Mouse (Mus musculus): Measurements from ENCODE around the gene Herc3. TPM values are rescaled to one million over a fixed set of nuclear protein-coding genes. Genes with fewer than 3 reads are reported as not detected.

Gene Herc3
- polyA plus RNA-seq, 1 experiment, result 5.2 TPM

GRCm38 (mm10) chr6:58960523-58960922 is 129.3 kb downstream of the Herc3 start:
- Histone ChIP-seq H3ac (ENCODE audit: control insufficient read depth, insufficient read length, low read depth) (no peak overlapping the region), H3K4me3 (ENCODE audit: insufficient read depth, poor library complexity, severe bottlenecking) (no peak overlapping the region), H3K27me3 (ENCODE audit: control insufficient read depth, insufficient read depth, insufficient read length) (no peaks in the 10 kb centered on the region), H3K79me3 (ENCODE audit: low read depth) (no peaks in the 10 kb centered on the region), H3K36me3 (ENCODE audit: control insufficient read depth, insufficient read depth) (no peaks in the 10 kb centered on the region), H3K79me2 (ENCODE audit: control insufficient read depth, insufficient read depth) (no peaks in the 10 kb centered on the region)
- TF ChIP-seq FOSL1 (IDR thresholded peaks at IDR 0.05; ENCODE audit: insufficient read depth, low read length, poor library complexity, severe bottlenecking), result no peak
- TF ChIP-seq MYOG (IDR thresholded peaks at IDR 0.05; ENCODE audit: control insufficient read depth, extremely low read depth, insufficient read length), result no peak
- TF ChIP-seq CTCF (IDR thresholded peaks at IDR 0.05; ENCODE audit: control insufficient read depth, insufficient read depth, insufficient read length), result no peak
- no peak for TF ChIP-seq USF1 (IDR thresholded peaks at IDR 0.05; ENCODE audit: low read depth)
- no peak for TF ChIP-seq MAX (IDR thresholded peaks at IDR 0.05)
- TF ChIP-seq CEBPB (IDR thresholded peaks at IDR 0.05; ENCODE audit: low read depth), result no peak
- TF ChIP-seq MYOD1 (IDR thresholded peaks at IDR 0.05; ENCODE audit: control insufficient read depth, insufficient read length, low read depth), result no peak

DNA sequence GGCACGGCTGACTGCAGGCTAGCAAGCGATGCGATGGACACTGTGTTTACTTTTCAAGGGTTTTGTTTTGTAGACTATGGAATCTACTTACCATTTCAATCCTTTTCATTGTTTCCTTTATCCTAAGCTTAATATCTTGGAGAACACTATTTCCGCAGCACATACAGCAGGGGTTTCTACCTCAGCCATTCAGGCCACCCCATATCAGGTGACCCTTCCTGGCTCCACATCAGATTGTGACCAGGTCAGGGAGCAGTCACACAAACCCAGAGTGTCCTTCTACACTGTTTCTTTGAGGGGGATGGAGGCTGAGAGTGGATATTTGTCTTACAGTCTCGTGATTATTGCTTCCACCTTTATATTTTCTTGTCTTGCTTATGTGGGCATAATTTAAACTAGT is 131.4 kb downstream of the Herc3 start:
- Histone ChIP-seq H3K79me3 (ENCODE audit: low read depth) (no peaks in the 10 kb centered on the region), H3K27me3 (ENCODE audit: control insufficient read depth, insufficient read depth, insufficient read length) (no peaks in the 10 kb centered on the region), H3K36me3 (ENCODE audit: control insufficient read depth, insufficient read depth) (no peaks in the 10 kb centered on the region), H3K4me3 (ENCODE audit: insufficient read depth, poor library complexity, severe bottlenecking) (no peak overlapping the region), H3ac (ENCODE audit: control insufficient read depth, insufficient read length, low read depth) (no peak overlapping the region), H3K79me2 (ENCODE audit: control insufficient read depth, insufficient read depth) (no peaks in the 10 kb centered on the region)
- TF ChIP-seq MYOG (IDR thresholded peaks at IDR 0.05; ENCODE audit: control insufficient read depth, extremely low read depth, insufficient read length) (no peak), FOSL1 (IDR thresholded peaks at IDR 0.05; ENCODE audit: insufficient read depth, low read length, poor library complexity, severe bottlenecking) (no peak), MAX (IDR thresholded peaks at IDR 0.05) (no peak), MYOD1 (IDR thresholded peaks at IDR 0.05; ENCODE audit: control insufficient read depth, insufficient read length, low read depth) (no peak), USF1 (IDR thresholded peaks at IDR 0.05; ENCODE audit: low read depth) (no peak), CEBPB (IDR thresholded peaks at IDR 0.05; ENCODE audit: low read depth) (no peak), CTCF (IDR thresholded peaks at IDR 0.05; ENCODE audit: control insufficient read depth, insufficient read depth, insufficient read length) (no peak)

GRCm38 (mm10) chr6:58964091-58964490 is 132.8 kb downstream of the Herc3 start:
- no peak overlapping the region for H3K4me3 ChIP-seq (ENCODE audit: insufficient read depth, poor library complexity, severe bottlenecking)

GRCm38 (mm10) chr6:58964565-58964964 is 133.3 kb downstream of the Herc3 start:
- Histone ChIP-seq H3K27me3 (ENCODE audit: control insufficient read depth, insufficient read depth, insufficient read length) (no peaks in the 10 kb centered on the region), H3K79me2 (ENCODE audit: control insufficient read depth, insufficient read depth) (no peaks in the 10 kb centered on the region), H3K79me3 (ENCODE audit: low read depth) (no peaks in the 10 kb centered on the region), H3K4me3 (ENCODE audit: insufficient read depth, poor library complexity, severe bottlenecking) (no peak overlapping the region), H3K36me3 (ENCODE audit: control insufficient read depth, insufficient read depth) (no peaks in the 10 kb centered on the region), H3ac (ENCODE audit: control insufficient read depth, insufficient read length, low read depth) (no peak overlapping the region)
- no peak for TF ChIP-seq CEBPB (IDR thresholded peaks at IDR 0.05; ENCODE audit: low read depth)
- TF ChIP-seq FOSL1 (IDR thresholded peaks at IDR 0.05; ENCODE audit: insufficient read depth, low read length, poor library complexity, severe bottlenecking), result no peak
- TF ChIP-seq USF1 (IDR thresholded peaks at IDR 0.05; ENCODE audit: low read depth), result no peak
- no peak for TF ChIP-seq CTCF (IDR thresholded peaks at IDR 0.05; ENCODE audit: control insufficient read depth, insufficient read depth, insufficient read length)
- TF ChIP-seq MYOD1 (IDR thresholded peaks at IDR 0.05; ENCODE audit: control insufficient read depth, insufficient read length, low read depth), result no peak
- TF ChIP-seq MAX (IDR thresholded peaks at IDR 0.05), result no peak
- TF ChIP-seq MYOG (IDR thresholded peaks at IDR 0.05; ENCODE audit: control insufficient read depth, extremely low read depth, insufficient read length), result no peak

More at GRCm38 (mm10) chr6:58964091-58964490, 132.8 kb downstream of the Herc3 start:
- H3K79me3 ChIP-seq (ENCODE audit: low read depth), result no peaks in the 10 kb centered on the region
- TF ChIP-seq MYOD1 (IDR thresholded peaks at IDR 0.05; ENCODE audit: control insufficient read depth, insufficient read length, low read depth) (no peak), MAX (IDR thresholded peaks at IDR 0.05) (no peak), CTCF (IDR thresholded peaks at IDR 0.05; ENCODE audit: control insufficient read depth, insufficient read depth, insufficient read length) (no peak), USF1 (IDR thresholded peaks at IDR 0.05; ENCODE audit: low read depth) (no peak), MYOG (IDR thresholded peaks at IDR 0.05; ENCODE audit: control insufficient read depth, extremely low read depth, insufficient read length) (no peak), FOSL1 (IDR thresholded peaks at IDR 0.05; ENCODE audit: insufficient read depth, low read length, poor library complexity, severe bottlenecking) (no peak), CEBPB (IDR thresholded peaks at IDR 0.05; ENCODE audit: low read depth) (no peak)
- no peaks in the 10 kb centered on the region for H3K79me2 ChIP-seq (ENCODE audit: control insufficient read depth, insufficient read depth)
- no peaks in the 10 kb centered on the region for H3K27me3 ChIP-seq (ENCODE audit: control insufficient read depth, insufficient read depth, insufficient read length)
- no peak overlapping the region for H3ac ChIP-seq (ENCODE audit: control insufficient read depth, insufficient read length, low read depth)
- H3K36me3 ChIP-seq (ENCODE audit: control insufficient read depth, insufficient read depth), result no peaks in the 10 kb centered on the region

- H3K79me3 ChIP-seq (ENCODE audit: low read depth), result no peaks in the 10 kb centered on the region
- no peaks in the 10 kb centered on the region for H3K27me3 ChIP-seq (ENCODE audit: control insufficient read depth, insufficient read depth, insufficient read length)
- no peaks in the 10 kb centered on the region for H3K79me2 ChIP-seq (ENCODE audit: control insufficient read depth, insufficient read depth)
- H3K4me3 ChIP-seq (ENCODE audit: insufficient read depth, poor library complexity, severe bottlenecking), result no peak overlapping the region
- no peak for TF ChIP-seq CEBPB (IDR thresholded peaks at IDR 0.05; ENCODE audit: low read depth)
- no peak for TF ChIP-seq USF1 (IDR thresholded peaks at IDR 0.05; ENCODE audit: low read depth)
- no peaks in the 10 kb centered on the region for H3K36me3 ChIP-seq (ENCODE audit: control insufficient read depth, insufficient read depth)
- H3ac ChIP-seq (ENCODE audit: control insufficient read depth, insufficient read length, low read depth), result no peak overlapping the region
These were observed 134.0 kb downstream of the Herc3 start for GRCm38 (mm10) chr6:58965071-58965831.

DNA sequence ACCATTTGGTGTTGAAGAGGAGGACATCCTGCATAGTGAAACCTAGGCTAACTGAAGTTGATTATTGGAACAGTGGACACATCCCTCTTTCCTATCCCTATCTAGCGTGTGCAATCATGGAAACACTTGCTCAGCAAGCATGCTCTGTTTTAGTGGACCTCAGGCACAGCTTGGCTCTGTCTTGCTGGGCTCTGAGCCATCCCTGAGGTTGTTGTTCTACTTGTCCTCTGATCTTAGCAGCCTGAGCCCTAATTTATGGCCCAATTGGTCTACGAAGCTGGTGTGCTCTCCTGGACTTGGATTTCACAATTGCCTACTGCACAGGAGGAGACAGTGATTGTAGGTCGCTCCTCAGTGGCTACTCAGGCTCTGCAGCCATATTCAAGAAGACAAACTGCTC is 137.0 kb downstream of the Herc3 start:
- H3K4me3 ChIP-seq (ENCODE audit: insufficient read depth, poor library complexity, severe bottlenecking), result no peak overlapping the region
- H3K79me2 ChIP-seq (ENCODE audit: control insufficient read depth, insufficient read depth), result no peaks in the 10 kb centered on the region
- no peaks in the 10 kb centered on the region for H3K27me3 ChIP-seq (ENCODE audit: control insufficient read depth, insufficient read depth, insufficient read length)
- H3ac ChIP-seq (ENCODE audit: control insufficient read depth, insufficient read length, low read depth), result no peak overlapping the region
- no peak for TF ChIP-seq FOSL1 (IDR thresholded peaks at IDR 0.05; ENCODE audit: insufficient read depth, low read length, poor library complexity, severe bottlenecking)
- no peak for TF ChIP-seq CTCF (IDR thresholded peaks at IDR 0.05; ENCODE audit: control insufficient read depth, insufficient read depth, insufficient read length)
- TF ChIP-seq MYOG (IDR thresholded peaks at IDR 0.05; ENCODE audit: control insufficient read depth, extremely low read depth, insufficient read length), result no peak
- TF ChIP-seq CEBPB (IDR thresholded peaks at IDR 0.05; ENCODE audit: low read depth), result no peak
- no peak for TF ChIP-seq MYOD1 (IDR thresholded peaks at IDR 0.05; ENCODE audit: control insufficient read depth, insufficient read length, low read depth)
- no peak for TF ChIP-seq MAX (IDR thresholded peaks at IDR 0.05)
- TF ChIP-seq USF1 (IDR thresholded peaks at IDR 0.05; ENCODE audit: low read depth), result no peak
- no peaks in the 10 kb centered on the region for H3K79me3 ChIP-seq (ENCODE audit: low read depth)
- H3K36me3 ChIP-seq (ENCODE audit: control insufficient read depth, insufficient read depth), result no peaks in the 10 kb centered on the region

Measured in C2C12 (cell line).